Mouse (Mus musculus) heart, postnatal 36 days (tissue): Measurements from ENCODE around the gene Olfr248. TPM values are rescaled to one million over a fixed set of nuclear protein-coding genes. Genes with fewer than 3 reads are reported as not detected.
"Not testable (repeated sequence)": the region's sequence is repeated elsewhere in the genome, so short reads cannot be mapped to it uniquely, and the experiment has no call there.

Experiments used
- DNase-seq, 2 experiments: peaks; one replicate each; pipeline ENCODE4 v3.0.0; 2021 to 2022
- intact Hi-C: fragments of 180-260 bp; cut with DNase I; formaldehyde crosslinking; loops from one replicate; pipeline ENCODE4 v1.15.1; 2025
- total RNA-seq, 2 experiments: library from RNA; stranded (reverse); gene quantifications; 2 replicates each; pipeline ENCODE4 v1.2.3; 2021

Gene Olfr248
- total RNA-seq, result not detected

- intact Hi-C loops, result no loop called here
These were observed at the start of gene Olfr248 for GRCm38 (mm10) chr1:174390746-174391145. TSS of gene Olfr248 (plus strand) at chr1:174391046.

GRCm38 (mm10) chr1:174353636-174354035, 37.2 kb upstream of the Olfr248 start:
- DNase-seq, intact Hi-C loops: not testable (repeated sequence)

More at GRCm38 (mm10) chr1:174390746-174391145, at the start of gene Olfr248:
- no peak for DNase-seq

DNA sequence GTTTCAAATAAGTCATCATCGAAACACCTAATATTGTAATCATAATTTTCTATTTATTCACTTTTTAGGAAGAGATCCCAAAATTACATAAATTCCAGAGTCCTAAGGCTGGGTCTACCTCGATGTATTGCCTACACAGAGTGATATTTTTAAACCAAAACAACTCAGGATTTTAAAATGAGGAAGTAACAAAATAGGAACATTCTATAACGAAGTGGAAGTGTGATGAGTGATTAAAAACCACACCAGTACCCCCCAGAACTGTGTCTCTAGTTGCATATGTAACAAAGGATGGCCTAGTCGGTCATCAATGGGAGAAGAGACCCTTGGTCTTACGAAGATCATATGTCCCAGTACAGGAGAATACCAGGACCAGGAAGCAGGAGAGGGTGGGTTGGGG, 36.2 kb upstream of the Olfr248 start:
- intact Hi-C loops, result no loop called here
- DNase-seq, result no peak

- intact Hi-C loops, result no loop called here
- no peak for DNase-seq
These were observed 25.9 kb upstream of the Olfr248 start, which contains the start of gene Olfr417 for GRCm38 (mm10) chr1:174364882-174365451. TSS of gene Olfr417 (plus strand) at chr1:174365122.

DNA sequence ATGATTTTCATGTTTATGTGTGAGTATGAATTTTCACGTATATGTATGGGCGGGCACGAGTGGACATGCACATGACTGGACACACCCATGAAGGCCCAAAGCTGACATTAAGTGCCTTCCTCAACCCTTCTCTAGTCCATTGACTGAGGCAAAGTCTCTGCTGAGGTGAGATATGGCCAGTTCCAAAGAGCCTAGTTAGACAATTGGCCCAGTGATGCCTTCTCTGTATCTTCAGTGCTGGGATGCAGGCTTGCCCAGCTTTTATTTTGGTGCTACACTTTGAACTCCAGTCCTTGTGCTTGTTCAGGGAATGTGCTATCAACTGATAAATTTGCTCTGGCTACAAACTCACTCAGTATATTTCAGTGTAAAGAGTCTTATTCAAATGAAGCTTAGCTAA, 17.0 kb upstream of the Olfr248 start:
- intact Hi-C loops, result no loop called here
- no peak for DNase-seq

- intact Hi-C loops, result no loop called here
- no peak for DNase-seq
These were observed 32.1 kb downstream of the Olfr248 start for GRCm38 (mm10) chr1:174422959-174423358.

- intact Hi-C loops, result no loop called here
- DNase-seq, result no peak
These were observed 32.9 kb downstream of the Olfr248 start, which contains the start of gene Olfr414 for GRCm38 (mm10) chr1:174423764-174424163. TSS of gene Olfr414 (plus strand) at chr1:174424064.

DNA sequence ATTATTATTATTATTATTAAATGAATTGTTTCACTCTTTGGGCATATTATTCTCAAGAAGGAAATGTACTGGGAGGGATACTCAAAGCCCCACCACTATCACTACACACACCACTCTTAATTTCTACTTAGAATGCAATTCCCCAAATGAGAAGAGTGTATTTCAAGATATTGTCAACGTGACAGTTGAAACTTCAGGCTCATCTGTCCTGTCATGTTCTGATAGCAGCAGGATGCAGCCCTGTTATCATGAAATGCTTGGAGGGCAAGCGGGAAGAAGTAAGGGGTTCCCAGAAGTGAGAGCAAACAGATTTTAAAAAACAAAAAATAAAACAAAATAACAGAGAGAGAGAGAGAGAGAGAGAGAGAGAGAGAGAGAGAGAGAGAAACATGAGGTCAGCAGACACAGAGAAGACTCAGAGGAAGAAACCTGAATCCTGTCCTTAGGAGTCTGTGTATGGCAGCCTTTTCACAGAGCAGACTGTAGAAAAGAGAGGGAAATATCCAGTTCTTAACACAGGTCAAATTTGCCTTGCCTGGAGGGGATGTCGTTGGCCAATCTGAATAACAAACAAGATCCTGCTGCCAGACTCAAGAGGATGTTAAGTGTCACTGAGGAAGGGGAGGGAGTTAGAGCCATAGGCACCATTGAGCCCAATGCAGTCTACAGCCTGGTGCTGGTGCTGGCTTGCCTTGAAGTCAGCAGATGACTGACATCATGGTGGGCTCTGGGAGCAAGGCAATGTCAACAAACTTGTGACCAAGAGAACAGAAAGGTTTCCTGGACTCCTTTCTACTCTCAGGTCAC, 35.5 kb downstream of the Olfr248 start:
- intact Hi-C loops, result no loop called here

DNA sequence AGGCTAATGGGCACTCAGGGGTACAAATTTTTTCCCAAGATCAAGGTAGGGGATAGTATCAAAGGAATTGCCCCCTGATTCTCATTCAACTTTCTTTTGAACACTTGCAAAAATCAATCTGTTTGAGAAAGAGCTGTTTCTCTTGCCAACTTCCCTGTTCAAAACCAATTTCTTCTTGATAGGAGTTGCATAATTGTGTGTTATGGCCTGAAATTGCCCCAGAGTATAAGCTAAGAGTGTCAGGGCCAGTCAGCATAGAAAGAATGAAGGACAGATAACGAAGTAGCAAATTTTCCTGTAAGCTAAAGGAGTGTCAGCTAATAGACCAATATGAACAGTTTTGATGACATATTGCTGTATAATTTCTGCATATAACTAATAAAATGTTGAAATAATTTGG, 36.6 kb downstream of the Olfr248 start:
- intact Hi-C loops, result no loop called here
- no peak for DNase-seq

More for the DNA sequence above, 35.5 kb downstream of the Olfr248 start:
- no peak for DNase-seq

DNA sequence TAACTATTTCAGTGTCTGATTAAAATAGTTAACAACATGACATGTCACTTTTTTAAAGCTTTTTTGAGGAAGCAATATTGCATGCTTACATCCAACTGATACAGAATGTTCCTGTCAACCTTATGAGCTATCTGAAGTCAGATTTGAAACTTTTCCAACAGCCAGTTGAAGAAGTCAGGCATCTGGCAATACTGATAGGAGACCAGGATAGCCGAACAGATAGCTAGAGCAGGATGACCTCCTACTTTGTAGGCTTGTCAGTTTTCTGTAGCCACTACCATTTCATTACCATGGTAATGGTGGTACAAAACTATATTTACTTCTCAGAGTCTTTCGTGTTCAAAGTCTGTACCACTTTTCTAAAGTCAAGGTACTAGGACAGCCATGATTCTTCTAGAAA, 37.6 kb downstream of the Olfr248 start:
- no peak for DNase-seq
- intact Hi-C loops, result no loop called here

GRCm38 (mm10) chr1:174434121-174434520, 43.3 kb downstream of the Olfr248 start:
- intact Hi-C loops, result no loop called here
- DNase-seq, result no peak

Other genes with a start within 250 kb of the Olfr248 start
- gene Olfr420, start 235.4 kb upstream of the Olfr248 start, total RNA-seq, result not detected
- 10 to 100 TPM in 1 of 2 experiments, 1 to 10 TPM in 1; 9.2 to 12.0 TPM for gene Spta1, start 218.3 kb upstream of the Olfr248 start, total RNA-seq
- not detected for gene Olfr419, start 139.0 kb upstream of the Olfr248 start, total RNA-seq
- gene Mptx1, start 60.5 kb upstream of the Olfr248 start, total RNA-seq, result not detected
- not detected for gene Olfr417, start 25.9 kb upstream of the Olfr248 start, total RNA-seq
- not detected for gene Olfr414, start 33.0 kb downstream of the Olfr248 start, total RNA-seq
- gene Olfr220, start 51.0 kb downstream of the Olfr248 start, total RNA-seq, result not detected
- gene Fmn2, start 110.8 kb downstream of the Olfr248 start, total RNA-seq, result under 1 TPM; 0.11 to 0.43 TPM